Mouse (Mus musculus) forebrain, embryonic 14.5 days (tissue): ENCODE data around the gene Scgb1a1. TPM values are rescaled to one million over a fixed set of nuclear protein-coding genes. Genes with fewer than 3 reads are reported as not detected.
A peak's percentile ranks its signal among the peaks of the same experiment; 100 is the strongest.

Experiments used
- ATAC-seq: fragments of 200-750 bp; cut with Nextera tagmentation; 2 replicates; pipeline ENCODE4 v1.8.0; 2017; ENCODE audit warnings: mild to moderate bottlenecking, moderate library complexity
- DNase-seq: peaks from one replicate; pipeline ENCODE4 v3.0.0-alpha.2; 2015; ENCODE audit warnings: low spot score
- H3K27ac ChIP-seq: fragments of 300-500 bp; sonication (generic); 2 replicates; pipeline ENCODE4 v1.5.1; 2014; ENCODE audit warnings: low read depth, mild to moderate bottlenecking, control low read depth, low read length, moderate library complexity
- H3K27me3 ChIP-seq: fragments of 300-500 bp; sonication (generic); replicated peaks from 2 replicates; pipeline ENCODE4 v1.6.1; 2014; ENCODE audit warnings: low read length, control low read depth, mixed read lengths; ENCODE audit not compliant: control insufficient read depth, insufficient read depth
- H3K36me3 ChIP-seq: fragments of 300-500 bp; sonication (generic); 2 replicates; pipeline ENCODE4 v1.6.1; 2014; ENCODE audit warnings: low read length, control low read depth; ENCODE audit not compliant: control insufficient read depth, insufficient read depth
- H3K4me1 ChIP-seq: fragments of 300-500 bp; sonication (generic); 2 replicates; pipeline ENCODE4 v1.6.1; 2014; ENCODE audit warnings: antibody characterized with exemption, low read length, control low read depth; ENCODE audit not compliant: control insufficient read depth, insufficient read depth
- H3K4me2 ChIP-seq: fragments of 300-500 bp; sonication (generic); 2 replicates; pipeline ENCODE4 v1.6.1; 2014; ENCODE audit warnings: mild to moderate bottlenecking, control low read depth, low read length
- H3K4me3 ChIP-seq: fragments of 300-500 bp; sonication (generic); 2 replicates; pipeline ENCODE4 v1.5.1; 2014; ENCODE audit warnings: low read depth, low read length, control low read depth
- H3K9ac ChIP-seq: fragments of 300-500 bp; sonication (generic); 2 replicates; pipeline ENCODE4 v1.6.1; 2014; ENCODE audit warnings: mild to moderate bottlenecking, low read length, control low read depth, moderate library complexity
- H3K9me3 ChIP-seq: fragments of 300-500 bp; sonication (generic); replicated peaks from 2 replicates; pipeline ENCODE4 v1.6.1; 2016; ENCODE audit warnings: low read length, control low read depth, mixed read lengths; ENCODE audit not compliant: control insufficient read depth
- WGBS: fragments of 180-500 bp; shearing (Covaris S2); extraction: QIAGEN DNeasy Blood & Tissue Kit; methylation state at CpG from one replicate; pipeline ENCODE4 v1.1.7; 2014; 5-methylcytosine and 5-hydroxymethylcytosine counted together
- polyA plus RNA-seq: library from polyadenylated mRNA; unstranded; fragments of >200 nt; fragmentation: Nextera tagmentation; extraction: Ambion mirVana; gene quantifications from 2 replicates; pipeline ENCODE4 v1.2.1, GENCODE M21; 2014

Scgb1a1 gene
- polyA plus RNA-seq, 1 experiment from 2014 or later = not detected

GRCm38 (mm10) chr19:9065621-9066561 lies 21.9 kb downstream of the Scgb1a1 start:
- no peaks in the 10 kb centered on the region for H3K36me3 ChIP-seq
- no peaks in the 10 kb centered on the region for H3K27me3 ChIP-seq
- ATAC-seq = peak; percentile 81
- H3K9me3 ChIP-seq = no peaks in the 10 kb centered on the region
- H3K4me1 ChIP-seq = peaks cover 18% of the 10 kb centered on the region
- H3K4me2 ChIP-seq = no peak overlapping the region
- H3K4me3 ChIP-seq = no peak overlapping the region
- peak; percentile 83 for DNase-seq
- H3K27ac ChIP-seq = peak overlapping the region; percentile 4; the same call in 1 of the 2 replicates
- WGBS = 65% methylated on average over 9 of the region's 9 CpGs
- H3K9ac ChIP-seq = no peak overlapping the region

GRCm38 (mm10) chr19:9063831-9064230 lies 23.9 kb downstream of the Scgb1a1 start:
- Histone ChIP-seq H3K9me3 (no peaks in the 10 kb centered on the region), H3K4me1 (peaks cover 8% of the 10 kb centered on the region), H3K27ac (no peak overlapping the region), H3K36me3 (no peaks in the 10 kb centered on the region), H3K27me3 (no peaks in the 10 kb centered on the region), H3K4me3 (no peak overlapping the region), H3K4me2 (no peak overlapping the region), H3K9ac (no peak overlapping the region)
- DNase-seq (no peak), ATAC-seq (no peak)
- 93% methylated on average over 3 of the region's 3 CpGs for WGBS

GRCm38 (mm10) chr19:9062822-9063221 lies 24.9 kb downstream of the Scgb1a1 start:
- no peaks in the 10 kb centered on the region for H3K27me3 ChIP-seq
- H3K4me3 ChIP-seq = no peak overlapping the region
- no peak overlapping the region for H3K9ac ChIP-seq
- no peak overlapping the region for H3K27ac ChIP-seq
- ATAC-seq (no peak), DNase-seq (no peak)
- no peaks in the 10 kb centered on the region for H3K9me3 ChIP-seq
- WGBS = 96% methylated on average over 2 of the region's 2 CpGs
- peaks cover 8% of the 10 kb centered on the region for H3K4me1 ChIP-seq
- H3K4me2 ChIP-seq = no peak overlapping the region
- H3K36me3 ChIP-seq = no peaks in the 10 kb centered on the region

- H3K9me3 ChIP-seq = no peaks in the 10 kb centered on the region
- no peak overlapping the region for H3K27ac ChIP-seq
- no peak for DNase-seq
These were observed 26.4 kb downstream of the Scgb1a1 start for GRCm38 (mm10) chr19:9061221-9061893.

GRCm38 (mm10) chr19:9060103-9060502 lies 27.7 kb downstream of the Scgb1a1 start:
- no peaks in the 10 kb centered on the region for H3K27me3 ChIP-seq
- H3K4me2 ChIP-seq = no peak overlapping the region
- H3K9me3 ChIP-seq = no peaks in the 10 kb centered on the region
- 66% methylated on average over 4 of the region's 4 CpGs for WGBS
- no peaks in the 10 kb centered on the region for H3K36me3 ChIP-seq
- H3K4me3 ChIP-seq = no peak overlapping the region
- H3K27ac ChIP-seq = no peak overlapping the region
- H3K4me1 ChIP-seq = no peaks in the 10 kb centered on the region
- no peak for ATAC-seq
- no peak for DNase-seq
- H3K9ac ChIP-seq = no peak overlapping the region

More at GRCm38 (mm10) chr19:9061221-9061893, 26.4 kb downstream of the Scgb1a1 start:
- peaks cover 5% of the 10 kb centered on the region for H3K4me1 ChIP-seq
- no peak overlapping the region for H3K4me2 ChIP-seq
- 93% methylated on average over 8 of the region's 8 CpGs for WGBS
- ATAC-seq = no peak
- no peaks in the 10 kb centered on the region for H3K27me3 ChIP-seq
- H3K36me3 ChIP-seq = no peaks in the 10 kb centered on the region
- no peak overlapping the region for H3K9ac ChIP-seq
- H3K4me3 ChIP-seq = no peak overlapping the region

- Histone ChIP-seq H3K4me3 (no peak overlapping the region), H3K9ac (no peak overlapping the region), H3K36me3 (no peaks in the 10 kb centered on the region), H3K4me2 (no peak overlapping the region), H3K27me3 (no peaks in the 10 kb centered on the region), H3K4me1 (no peaks in the 10 kb centered on the region), H3K27ac (no peak overlapping the region), H3K9me3 (no peaks in the 10 kb centered on the region)
- WGBS = 85% methylated on average over 7 of the region's 7 CpGs
- no peak for DNase-seq
- ATAC-seq = no peak
These were observed 28.4 kb downstream of the Scgb1a1 start for GRCm38 (mm10) chr19:9059391-9059790.

- ATAC-seq (no peak), DNase-seq (no peak)
- no peak overlapping the region for H3K27ac ChIP-seq
- 82% methylated on average over 4 of the region's 4 CpGs for WGBS
- no peaks in the 10 kb centered on the region for H3K27me3 ChIP-seq
- no peaks in the 10 kb centered on the region for H3K36me3 ChIP-seq
- no peaks in the 10 kb centered on the region for H3K9me3 ChIP-seq
- H3K4me3 ChIP-seq = no peak overlapping the region
- H3K9ac ChIP-seq = no peak overlapping the region
- H3K4me2 ChIP-seq = no peak overlapping the region
- H3K4me1 ChIP-seq = no peaks in the 10 kb centered on the region
These were observed 28.8 kb downstream of the Scgb1a1 start for GRCm38 (mm10) chr19:9058944-9059343.

GRCm38 (mm10) chr19:9058331-9058884 lies 29.4 kb downstream of the Scgb1a1 start:
- no peaks in the 10 kb centered on the region for H3K27me3 ChIP-seq
- H3K9ac ChIP-seq = no peak overlapping the region
- ATAC-seq (no peak), DNase-seq (no peak)
- 80% methylated on average over 1 of the region's 1 CpGs for WGBS
- H3K27ac ChIP-seq = no peak overlapping the region
- H3K36me3 ChIP-seq = no peaks in the 10 kb centered on the region
- H3K4me2 ChIP-seq = no peak overlapping the region
- no peaks in the 10 kb centered on the region for H3K4me1 ChIP-seq
- no peak overlapping the region for H3K4me3 ChIP-seq
- no peaks in the 10 kb centered on the region for H3K9me3 ChIP-seq
